Mouse (Mus musculus) CD4-positive, CD25-positive, alpha-beta regulatory T cell (primary cell): ENCODE data around the gene Gnpat. TPM values are rescaled to one million over a fixed set of nuclear protein-coding genes. Genes with fewer than 3 reads are reported as not detected.

Source experiments
- polyA plus RNA-seq: library from polyadenylated mRNA; unstranded; fragments of 100-300 nt; shearing (Covaris generic); gene quantifications from one replicate; pipeline ENCODE4 v1.2.1, GENCODE M21; 2017

The Gnpat gene
- polyA plus RNA-seq: 93.4 TPM

DNA sequence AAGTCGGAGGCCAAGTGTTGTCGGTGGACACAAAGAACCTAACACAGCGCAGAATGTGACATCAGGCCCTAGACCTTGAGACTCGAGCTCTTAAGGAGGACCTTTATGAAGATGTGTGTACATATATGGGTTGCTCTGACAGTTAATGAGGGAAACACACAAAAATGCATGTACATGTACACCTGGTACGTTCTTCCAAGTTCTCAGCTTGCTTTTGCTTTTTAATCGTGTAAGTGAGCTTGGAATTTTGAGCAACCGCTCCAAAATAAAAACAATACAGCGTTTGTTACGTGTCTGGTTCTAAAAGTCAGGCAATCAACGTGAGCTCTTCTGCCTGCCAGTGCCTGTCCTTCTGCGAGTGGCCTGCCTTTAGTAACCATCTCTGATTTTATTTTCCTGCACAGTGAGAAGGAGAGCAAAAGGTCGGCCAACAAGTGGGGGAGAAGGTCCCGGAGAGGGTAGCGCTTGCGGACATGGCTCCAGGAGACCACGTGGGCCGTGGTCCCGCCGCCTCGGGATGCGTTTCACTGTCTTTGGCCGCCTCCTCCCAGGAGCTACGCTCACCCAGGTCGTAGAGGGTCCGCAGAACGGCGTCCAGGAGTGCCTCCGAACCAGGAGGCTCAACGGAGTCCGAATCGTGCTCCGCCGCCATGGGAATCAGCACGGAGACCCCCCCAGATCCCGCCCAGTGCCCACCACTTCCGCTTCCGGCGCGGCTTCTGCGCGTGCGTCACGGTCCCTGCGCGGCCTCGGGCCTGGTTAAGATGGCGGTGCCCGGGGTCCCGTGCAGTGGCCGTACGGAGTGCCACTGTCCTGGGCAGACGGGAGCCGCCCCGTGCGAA, at the start of gene Gnpat, which contains the start of gene 2810004N23Rik:
Gnpat (plus strand) TSS at position 713 of the 842 bp plus-strand sequence.
2810004N23Rik (minus strand) TSS at position 800 of the 842 bp plus-strand sequence.

DNA sequence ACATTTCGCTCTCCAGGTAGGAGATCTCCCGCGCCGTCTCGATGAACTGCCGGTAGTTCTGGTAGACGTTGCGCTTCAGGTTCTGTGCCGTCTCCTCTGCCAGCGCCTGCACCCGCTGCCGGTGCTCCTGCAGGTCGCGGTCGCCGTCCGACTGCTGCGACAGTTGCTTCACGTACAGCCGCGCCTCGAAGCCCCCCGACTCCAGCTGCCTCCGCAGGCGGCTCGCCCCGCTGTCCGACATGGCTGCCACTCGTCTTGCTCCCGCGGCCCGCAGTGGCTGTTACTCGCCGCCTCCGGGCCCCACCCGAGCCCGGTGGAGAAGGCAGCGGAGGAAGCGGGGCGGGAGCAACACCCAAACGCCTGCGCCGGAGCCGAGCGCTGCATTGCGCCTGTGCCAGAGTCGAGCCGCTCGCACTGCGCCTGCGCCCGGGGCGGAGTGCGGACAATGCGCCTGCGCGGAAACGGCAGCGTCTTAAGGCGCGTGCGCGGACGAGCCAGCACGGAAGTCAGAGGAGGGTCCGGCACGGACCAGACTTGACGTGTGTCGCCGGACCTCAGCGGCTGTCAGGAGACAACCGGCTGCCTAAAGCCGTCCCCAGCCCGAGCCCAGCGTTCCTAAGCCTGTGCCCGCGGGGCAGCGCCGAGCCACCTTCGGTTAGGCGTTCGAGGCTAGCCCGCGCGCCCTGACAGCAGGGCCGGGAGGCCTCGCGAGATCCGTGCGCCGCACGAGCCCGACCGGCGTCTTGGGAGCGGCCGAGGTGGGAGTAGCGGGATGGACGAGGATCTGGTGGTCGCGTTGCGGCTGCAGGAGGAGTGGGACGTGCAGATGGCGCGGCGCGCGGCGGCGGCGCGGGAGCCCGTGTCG, 34.8 kb downstream of the Gnpat start, which contains the start of the genes Exoc8 and Sprtn:
Exoc8 (minus strand) TSS at position 320 of the 865 bp plus-strand sequence.
Sprtn (plus strand) TSS at position 501 of the 865 bp plus-strand sequence.

Other genes starting within 250 kb of the Gnpat start
- 6.6 TPM for gene 2310022B05Rik, start 199.7 kb upstream of the Gnpat start, polyA plus RNA-seq
- gene Ttc13, start 141.1 kb upstream of the Gnpat start, polyA plus RNA-seq: 102 TPM
- 24.3 TPM for gene Arv1, start 140.9 kb upstream of the Gnpat start, polyA plus RNA-seq
- gene Fam89a, start 111.2 kb upstream of the Gnpat start, polyA plus RNA-seq: 15.3 TPM
- not detected for gene Trim67, start 69.9 kb upstream of the Gnpat start, polyA plus RNA-seq
- gene 2810004N23Rik, start 87 bp downstream of the Gnpat start, polyA plus RNA-seq: 36.4 TPM
- 16.4 TPM for gene Exoc8, start 34.7 kb downstream of the Gnpat start, polyA plus RNA-seq
- 5.8 TPM for gene Sprtn, start 34.9 kb downstream of the Gnpat start, polyA plus RNA-seq
- 54.6 TPM for gene Egln1, start 86.3 kb downstream of the Gnpat start, polyA plus RNA-seq
- 144 TPM for gene Tsnax, start 150.0 kb downstream of the Gnpat start, polyA plus RNA-seq
- 0.44 TPM for gene Disc1, start 191.2 kb downstream of the Gnpat start, polyA plus RNA-seq